Mouse (Mus musculus) kidney, postnatal 14 days (tissue): ENCODE results near the gene Caskin2.

Experiments
- DNase-seq: peaks from one replicate; pipeline ENCODE4 v3.0.0; 2022; ENCODE audit warnings: mixed read lengths

The Caskin2 gene

DNA sequence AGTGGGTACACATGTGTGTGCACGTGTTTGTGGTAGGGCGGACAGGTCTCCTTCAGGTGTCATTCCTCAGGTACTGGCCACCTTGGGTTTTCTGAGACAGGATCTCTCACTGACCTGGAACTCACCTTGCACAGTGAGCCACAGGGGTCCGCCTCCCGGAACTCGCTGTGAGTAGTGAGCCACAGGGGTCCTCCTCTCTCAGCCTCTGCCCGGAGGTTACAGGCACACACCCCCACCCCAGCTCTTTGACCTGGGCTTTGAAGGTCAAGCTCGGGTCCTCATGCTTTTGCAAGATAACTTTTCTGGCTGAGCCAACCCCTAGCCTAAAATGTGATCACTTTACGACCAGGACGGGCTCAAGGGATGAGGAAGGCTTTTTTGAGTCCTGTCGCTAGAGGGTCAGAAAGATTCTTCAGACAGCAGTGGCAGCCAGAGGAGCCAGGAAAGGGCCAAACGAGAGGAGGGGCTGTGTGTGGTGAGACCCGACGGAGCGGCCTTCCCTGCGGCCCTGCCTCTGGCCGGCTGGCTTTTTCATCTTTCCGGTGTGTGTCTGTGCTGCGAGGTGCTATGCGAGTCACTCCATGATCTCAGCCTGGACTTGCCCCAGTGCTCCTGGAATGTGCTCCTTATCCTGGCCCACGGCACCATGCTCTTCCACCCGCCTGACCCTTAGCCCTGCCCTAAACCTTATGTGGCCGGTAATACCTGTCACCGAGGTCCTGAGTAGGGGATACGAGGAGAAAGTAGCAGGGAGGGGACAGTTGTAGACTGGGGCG lies 17.3 kb upstream of the Caskin2 start:
- peak; percentile 62 for DNase-seq

DNA sequence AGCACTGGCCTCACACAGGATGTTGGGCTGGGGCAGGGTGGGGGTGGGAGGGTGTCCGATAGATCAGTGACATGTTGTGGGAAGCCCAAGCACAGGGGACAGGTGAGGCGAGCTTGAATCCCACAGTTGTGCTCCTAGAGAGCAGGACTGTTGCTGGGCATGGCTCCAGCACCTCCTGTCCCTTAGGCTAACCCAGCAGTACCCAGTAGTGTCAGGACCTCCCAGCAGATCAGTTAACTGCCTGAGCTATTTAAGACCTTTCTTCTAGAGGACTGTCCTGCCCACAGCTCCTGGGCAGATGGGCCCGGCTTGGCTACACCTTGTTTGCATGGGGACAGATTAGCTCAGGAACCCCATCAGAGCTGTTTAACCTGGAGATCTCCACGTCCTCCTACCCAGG lies 15.6 kb upstream of the Caskin2 start:
- DNase-seq = no peak

DNA sequence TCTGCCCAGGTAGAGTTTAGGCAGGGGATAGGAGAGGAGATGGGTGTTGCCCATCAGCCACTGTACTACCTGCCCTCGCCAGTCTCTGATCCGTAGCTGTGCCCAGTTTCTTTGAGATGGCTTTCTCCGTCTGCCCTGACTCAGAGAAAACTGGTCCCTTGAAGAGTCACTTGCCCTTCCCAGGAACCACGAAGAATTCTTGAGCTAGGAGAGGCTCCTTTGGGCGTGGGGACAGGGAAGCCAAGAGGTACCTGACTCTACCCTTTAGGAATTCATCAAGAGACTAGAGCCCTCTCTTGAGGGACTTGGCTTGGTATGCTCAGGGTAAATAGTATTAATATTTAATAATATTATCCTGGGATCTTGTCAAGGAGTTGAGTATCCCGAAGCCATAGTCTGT lies 14.2 kb upstream of the Caskin2 start:
- no peak for DNase-seq

DNA sequence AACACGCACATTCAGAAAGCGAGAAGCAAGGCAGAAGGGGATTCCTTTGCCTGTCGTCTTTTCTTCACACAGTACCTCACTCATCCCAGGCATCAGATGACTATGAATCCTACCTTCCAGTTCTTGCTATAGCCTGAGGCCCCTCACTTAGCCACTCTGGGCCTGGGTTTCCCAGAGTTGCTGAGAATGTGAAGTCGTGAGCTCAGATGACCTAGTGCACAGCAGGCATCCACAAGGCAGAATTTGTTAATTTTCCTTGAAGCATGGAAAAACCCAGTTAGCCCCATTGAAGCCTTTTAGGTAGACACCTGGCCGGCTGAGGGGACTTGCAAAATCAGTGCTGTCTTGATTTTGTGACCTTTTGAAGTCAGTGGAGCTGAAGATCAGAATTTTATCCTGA lies 13.0 kb upstream of the Caskin2 start:
- no peak for DNase-seq

DNA sequence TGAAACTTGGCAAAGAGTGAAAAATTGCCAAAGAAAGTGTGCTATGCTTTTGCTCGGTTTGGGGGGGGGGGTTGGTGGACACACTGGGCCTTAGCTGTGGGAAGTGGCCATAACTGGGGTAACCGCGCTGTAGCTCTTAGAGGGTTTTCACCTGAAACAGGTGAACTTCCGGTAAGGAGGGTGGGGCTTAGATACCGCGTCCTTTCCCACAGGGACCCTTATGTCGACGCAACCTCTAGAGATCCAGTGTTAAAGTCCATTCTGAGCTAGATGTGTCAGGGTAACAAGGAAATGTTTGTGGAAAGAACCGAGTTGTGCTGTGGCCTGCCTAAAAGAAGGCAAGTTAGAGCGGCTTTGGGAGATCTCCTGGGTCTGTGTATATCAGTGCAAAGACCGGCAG lies 11.4 kb upstream of the Caskin2 start:
- no peak for DNase-seq

DNA sequence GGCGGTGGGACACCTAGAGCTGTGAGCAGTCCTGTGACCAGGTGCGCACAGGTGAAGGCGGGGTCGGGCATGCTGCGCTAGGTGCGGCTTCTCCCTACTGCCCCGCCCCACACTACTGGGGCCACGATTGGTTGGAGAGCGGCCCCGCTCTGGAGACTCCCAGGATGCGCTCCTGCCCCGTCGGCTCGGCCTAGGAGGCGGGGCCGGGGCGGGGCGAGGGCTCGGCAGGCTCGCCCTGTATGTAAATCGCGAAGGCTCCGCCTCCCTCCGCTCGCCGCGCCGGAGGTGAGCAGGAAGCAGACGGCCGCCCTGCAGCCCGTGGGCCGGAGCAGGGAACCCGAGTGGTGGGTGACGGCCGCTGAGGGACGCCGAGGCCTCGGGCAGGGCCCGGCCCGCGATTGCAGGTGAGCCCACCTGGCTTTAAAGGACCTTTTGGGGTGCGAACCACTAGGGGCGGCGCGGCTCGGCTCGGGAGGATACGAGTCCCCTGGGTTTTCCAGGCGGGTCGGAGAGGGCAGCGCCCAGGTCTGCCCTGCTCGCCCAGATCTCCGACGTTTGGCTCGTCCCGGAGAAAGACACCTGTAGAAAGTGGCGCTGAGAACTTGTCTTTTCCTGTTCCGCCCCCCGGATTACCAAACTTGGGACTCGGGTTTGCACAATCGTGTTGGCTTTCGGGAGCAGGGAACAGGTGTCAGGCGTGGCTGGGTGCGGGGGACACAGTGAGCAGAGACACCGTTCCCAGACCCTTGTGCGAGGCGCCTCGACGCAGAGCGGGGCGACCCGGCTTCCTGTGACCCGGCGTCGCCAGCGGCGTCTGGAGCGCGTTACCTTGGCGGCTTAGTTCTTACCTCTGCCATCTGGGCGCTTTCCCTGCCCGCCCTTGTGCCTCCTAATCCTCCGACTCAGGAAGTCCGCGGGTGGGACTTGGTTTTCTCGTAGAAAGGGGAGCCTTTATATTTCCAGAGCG lies 10.6 kb upstream of the Caskin2 start, which contains the start of gene Llgl2:
Gene Llgl2 (plus strand): TSS at position 276 of the 967 bp plus-strand sequence.
- peak; percentile 97 for DNase-seq

DNA sequence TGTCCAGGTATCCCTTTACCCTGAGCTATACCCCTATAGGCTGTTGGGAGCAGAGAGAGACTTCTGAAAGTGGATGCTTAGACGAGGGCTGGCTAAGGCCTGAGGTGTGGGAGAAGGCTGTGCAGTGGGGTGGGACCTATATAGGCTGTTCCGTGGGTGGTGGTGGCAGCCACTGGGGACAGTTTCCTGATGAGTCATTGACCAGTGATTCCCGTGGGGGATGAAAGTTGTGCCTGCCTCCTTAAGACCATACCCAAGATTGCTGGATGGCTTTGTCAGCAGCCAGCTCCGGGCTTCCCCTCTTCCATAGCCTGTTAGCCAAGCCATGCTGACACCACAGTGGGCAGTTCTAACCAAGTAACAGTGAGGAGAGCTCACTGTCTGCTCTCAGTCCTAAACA lies 7.6 kb upstream of the Caskin2 start:
- DNase-seq = no peak

DNA sequence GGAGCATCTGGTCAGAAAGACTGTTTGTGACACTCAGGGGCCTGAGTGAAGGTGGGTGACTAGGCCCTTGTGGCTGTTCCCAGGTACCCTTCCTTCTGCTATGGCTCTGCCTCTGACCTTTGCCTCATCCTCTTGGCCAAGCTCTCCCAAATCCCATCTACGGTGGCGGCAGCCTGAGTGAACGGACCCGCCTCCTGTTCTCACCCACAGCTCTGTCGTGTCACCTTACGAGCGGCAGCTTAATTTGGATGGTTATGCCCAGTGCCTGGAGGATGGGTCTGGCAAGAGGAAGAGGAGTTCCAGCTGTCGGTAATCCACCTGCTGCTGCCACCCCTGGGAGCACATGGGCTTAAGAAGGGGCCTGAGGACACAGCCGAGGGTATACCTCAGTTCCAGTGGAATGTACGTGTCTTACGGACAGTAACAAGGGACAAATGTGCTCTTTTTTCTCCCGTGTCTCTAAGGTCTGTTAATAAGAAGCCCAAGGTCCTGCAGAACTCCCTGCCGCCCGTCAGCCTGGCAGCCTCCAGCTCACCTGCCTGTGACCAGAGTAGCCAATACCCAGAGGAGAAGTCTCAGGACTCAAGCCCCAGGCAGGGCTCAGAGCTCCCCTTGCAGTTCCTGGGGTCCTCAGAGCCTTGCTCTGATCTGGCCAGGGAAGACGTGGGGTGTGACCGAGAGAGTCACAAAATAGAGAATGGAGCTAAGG lies 6.6 kb upstream of the Caskin2 start:
- DNase-seq = no peak

DNA sequence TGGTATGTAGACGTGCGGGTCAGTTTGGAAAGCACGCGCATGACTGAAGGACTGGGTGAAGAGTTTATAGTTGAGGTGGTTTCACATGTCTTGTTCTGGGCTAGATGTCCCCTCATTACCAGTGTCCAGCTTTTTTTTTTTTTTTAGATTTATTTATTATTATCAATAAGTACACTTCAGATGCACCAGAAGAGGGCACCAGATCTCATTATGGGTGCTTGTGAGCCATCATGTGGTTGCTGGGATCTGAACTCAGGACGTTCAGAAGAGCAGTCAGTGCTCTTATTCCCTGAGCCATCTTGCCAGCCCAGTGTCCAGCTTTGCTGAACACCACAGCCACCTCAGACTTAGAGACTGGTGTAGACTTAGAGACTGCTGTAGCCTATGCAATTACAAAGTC lies 3.9 kb upstream of the Caskin2 start:
- DNase-seq = no peak

DNA sequence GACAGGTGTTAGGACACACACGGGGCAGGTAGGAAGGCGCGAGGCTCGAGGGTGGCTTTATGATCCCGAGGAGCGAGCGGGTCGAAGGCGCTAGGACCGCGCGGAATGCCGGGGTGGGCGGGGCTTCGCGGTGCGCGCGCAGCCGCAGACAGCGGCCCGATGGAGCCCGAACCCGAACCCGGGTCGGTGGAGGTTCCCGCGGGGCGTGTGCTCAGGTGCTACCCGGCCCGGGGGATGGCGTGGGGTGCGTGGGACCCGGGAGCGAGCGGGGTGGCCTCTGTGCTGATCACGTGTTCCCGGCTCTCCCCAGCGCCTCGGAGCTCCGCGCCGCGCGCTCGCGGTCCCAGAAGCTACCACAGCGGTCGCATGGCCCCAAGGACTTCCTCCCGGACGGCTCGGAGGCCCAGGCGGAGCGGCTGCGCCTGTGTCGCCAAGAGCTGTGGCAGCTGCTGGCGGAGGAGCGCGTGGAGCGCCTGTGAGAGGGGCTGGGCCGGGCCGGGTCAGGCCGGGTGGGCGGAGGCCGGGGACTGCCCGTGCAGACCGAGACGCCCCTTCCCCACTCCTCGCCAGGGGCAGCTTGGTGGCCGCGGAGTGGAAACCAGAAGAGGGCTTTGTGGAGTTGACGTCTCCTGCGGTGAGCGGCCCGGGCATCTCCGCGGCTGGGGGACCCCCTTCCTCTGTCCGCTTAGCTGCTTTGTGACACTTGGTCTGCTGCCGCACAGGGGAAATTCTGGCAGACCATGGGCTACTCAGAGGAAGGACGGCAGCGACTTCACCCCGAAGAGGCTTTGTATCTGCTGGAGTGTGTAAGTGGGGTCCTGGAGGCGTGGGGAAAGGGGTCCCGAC lies 1.4 kb upstream of the Caskin2 start, which contains the start of gene Tsen54:
Gene Tsen54 (plus strand): TSS at position 120 of the 846 bp plus-strand sequence.
- peak; percentile 93 for DNase-seq

DNA sequence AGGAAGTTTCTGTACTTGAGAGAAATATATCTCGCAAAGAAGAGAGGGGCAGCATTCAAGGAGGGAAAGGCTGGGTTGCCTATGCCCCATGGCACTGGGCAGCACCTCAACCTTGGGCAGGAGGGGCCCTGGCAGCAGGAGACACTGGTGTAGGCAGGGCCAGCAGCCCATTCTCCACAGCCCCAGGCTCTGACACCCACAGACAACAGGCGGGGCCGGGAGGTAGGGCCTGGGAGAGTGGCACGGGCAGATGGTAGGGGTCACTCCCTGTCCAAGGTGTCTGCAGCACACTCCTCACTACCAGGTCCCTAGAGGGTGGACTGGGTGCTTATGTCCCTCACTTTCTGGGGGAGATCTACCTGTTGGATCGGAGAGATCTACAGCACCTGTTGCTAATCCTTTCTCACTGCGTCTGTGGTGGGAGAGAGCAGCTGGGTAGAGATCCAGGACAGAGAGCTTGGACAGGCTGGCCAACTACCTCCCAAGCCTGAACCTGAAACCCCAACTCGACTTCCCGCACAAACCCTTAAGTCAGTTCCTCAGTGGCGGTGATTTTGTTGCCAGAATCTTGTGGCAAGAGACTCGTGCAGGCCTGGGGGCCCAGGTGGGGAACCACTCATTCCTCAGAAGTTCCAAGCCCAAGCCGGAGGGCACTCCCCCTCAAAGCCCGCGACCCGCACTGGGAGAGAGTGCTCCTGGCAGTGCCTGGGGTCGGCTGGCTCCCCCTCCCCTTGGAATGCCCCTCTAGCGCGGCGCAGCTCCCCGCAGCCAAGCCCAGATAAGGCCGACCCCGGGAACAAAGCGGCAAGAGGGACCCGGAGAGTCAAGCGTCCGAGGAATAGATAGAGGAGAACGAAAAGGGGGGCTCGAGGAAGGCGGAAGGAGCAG lies 662 bp downstream of the Caskin2 start:
- peak; percentile 53 for DNase-seq

DNA sequence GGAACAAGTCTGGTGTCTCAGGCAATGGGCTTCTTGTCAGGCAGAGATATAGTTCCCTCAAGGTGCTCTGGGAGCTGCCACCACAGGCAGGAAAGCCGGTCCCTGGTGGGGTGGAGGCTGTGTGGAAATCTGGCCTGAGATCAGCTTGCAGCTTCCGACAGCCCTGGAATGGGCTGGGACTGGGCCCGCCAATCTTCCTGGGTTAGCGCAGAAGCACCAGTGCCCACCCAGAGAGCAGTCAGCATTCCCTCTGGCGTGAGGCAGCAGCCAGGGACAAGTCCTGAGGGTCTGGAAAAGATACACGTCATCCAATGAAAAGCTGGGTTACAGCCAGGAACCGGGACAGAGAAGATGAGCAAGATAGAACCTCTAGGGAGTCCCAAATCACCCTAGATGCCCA lies 1.3 kb downstream of the Caskin2 start:
- DNase-seq = peak; percentile 76

DNA sequence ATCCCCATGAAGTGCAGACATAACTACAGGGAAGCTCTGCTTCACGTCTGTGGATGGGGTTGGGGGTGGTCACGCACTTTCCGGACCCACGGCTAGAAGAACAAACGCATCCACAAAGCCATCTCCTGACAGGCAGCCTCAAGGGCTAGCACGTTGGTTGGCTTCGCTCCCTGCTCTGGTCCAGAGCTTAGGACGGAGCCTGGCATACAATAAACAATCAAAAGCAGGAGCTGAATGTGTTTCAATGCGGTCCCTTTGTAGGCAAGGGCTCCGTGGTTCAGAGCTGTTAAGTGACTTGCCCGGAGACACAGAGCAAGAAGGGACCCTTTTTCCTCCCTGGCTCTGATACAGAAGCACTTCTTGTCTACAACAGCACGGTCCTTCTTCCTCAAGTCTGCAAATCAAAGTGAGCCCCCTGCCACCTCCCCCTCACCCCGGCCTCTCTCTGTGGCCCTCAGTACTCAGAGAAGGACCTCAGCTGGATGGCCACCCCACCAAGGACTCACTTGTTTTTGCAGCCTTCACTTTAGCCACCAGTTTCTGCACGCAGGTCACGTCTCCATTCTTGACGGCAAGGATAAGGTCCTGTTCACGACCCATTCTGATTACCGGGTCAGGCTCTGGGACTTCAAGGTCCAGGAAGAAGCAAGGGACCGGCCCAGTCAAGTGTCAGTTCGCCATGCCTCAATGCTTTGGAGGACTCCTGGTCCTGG lies 1.9 kb downstream of the Caskin2 start:
- no peak for DNase-seq

DNA sequence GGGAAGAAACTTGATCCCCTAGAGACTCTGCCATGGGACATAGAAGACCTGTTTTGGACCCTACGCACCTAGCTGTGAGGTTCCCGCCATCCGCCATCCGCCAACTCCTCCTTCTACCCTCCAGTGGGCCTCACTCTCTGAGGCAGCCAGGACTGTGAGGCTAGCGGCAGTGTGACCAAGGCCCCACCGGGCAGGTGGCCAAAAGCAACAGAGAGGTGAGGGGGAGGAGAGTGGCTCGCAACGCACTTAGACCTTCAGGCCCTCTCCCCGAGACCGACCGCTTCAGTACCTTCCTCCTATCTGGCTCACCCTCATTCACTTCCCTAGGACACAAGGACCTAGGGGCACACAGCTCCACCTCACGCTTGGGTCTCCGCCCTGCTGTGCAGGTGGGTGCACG lies 3.1 kb downstream of the Caskin2 start:
- peak; percentile 89 for DNase-seq

DNA sequence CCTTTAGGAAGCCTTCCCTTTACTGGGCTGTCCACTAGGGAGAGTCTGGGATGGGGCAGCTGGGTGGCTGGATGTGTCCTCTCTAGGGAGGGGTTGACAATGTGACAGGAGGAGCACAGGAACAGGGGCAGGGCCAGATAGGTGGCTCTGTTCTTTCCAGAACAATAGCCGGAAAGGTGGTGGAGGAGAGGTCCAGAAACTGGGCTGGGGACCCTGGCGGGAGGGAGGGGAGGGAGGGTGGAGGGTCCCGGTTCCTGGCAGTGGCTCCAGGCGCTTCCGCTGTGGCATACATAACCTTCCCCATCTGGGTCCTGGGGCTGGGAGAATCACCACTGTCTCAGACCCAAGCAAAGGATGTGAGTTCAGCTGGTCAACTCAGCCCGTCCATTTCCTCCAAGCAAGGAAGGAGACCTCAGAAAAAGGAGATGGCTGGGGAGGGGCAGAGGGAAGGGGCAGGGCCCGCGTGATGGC lies 4.1 kb downstream of the Caskin2 start:
- DNase-seq = peak; percentile 79

DNA sequence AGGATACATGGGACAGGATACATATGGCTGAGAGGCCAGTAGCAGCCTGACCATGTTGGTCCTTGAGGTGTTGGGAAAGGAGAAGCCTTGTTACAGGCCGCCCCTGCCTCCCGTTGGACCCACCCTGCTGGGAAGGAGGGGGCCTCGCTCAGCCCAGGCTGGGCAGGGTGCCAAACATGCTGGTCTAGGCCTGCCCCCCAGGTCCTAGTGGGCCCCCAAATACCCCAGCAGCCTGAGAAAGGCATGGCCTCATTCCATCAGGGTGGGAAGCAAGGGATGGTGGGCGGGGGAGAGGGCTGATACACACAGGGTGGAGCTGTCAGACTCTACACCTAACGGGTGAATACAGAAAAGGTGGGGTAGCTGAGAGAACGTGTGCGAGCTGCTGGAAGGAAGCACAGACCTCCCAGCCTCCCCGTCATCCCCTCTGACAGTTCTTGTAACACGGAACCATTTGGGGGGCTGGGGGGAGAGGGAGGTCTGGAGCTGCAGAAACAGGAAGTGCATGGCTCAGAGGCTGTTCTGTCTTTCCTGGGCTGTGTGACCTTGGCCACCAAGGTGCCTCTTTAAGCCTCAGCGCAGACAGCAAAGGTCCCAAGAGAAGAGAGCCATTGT lies 4.6 kb downstream of the Caskin2 start:
- DNase-seq = peak; percentile 78

DNA sequence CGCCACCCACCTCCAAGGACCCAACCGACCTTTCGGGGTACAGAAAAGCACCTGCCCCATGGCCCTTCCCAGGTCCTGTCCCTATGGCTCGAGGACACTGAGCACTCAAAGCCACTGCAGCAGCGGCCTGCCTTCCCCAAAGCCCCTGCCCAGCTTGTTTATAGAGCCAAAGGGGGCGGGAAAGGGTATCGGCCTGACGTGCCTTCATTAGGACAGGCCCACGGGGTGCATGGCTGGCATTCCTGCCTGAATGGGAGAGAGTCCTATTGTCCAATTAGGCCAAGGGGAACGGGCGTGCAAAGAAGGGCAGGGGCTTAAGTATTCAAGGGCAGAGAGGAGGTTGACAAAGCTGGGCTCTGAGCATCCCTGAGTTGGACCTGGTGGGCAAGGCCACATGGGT lies 5.5 kb downstream of the Caskin2 start:
- DNase-seq = no peak

DNA sequence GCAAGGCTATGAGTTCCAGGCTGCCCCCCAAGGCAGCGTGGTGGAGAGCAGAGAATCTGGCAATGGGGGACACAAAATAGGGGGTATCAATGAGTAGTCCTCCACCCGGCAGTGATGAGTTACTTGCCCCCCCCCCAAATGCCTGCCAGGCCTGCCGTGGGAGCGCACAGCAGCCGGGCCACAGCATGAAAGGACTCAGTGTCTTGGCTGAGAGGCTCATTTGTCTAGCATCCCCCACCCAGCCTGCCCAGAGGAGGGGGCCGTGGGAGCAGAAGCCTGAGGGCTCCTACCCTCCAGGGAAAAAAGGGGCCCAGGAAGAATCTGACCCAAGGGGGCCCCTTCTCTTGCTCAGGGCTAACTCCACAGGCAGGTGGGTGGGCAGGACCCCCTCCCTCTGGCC lies 6.1 kb downstream of the Caskin2 start:
- DNase-seq = no peak

DNA sequence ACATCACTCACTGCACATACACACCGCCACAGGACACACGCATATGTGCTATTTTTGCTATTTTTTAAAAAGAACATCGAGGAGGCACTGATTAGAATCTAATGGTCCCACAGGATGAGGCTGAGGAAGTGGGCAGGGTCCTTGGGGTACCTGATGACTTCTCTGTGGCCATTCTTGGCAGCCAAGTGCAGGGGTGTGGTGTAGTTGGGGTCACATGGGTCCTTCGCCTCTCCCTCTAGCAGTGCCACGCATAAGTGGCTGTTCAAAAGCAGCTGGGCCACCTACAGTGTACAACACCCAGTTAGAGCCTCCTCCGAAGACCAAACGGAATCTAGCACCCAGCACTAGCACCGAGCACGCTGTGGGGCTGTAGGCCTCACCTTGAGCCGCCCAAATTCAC lies 7.3 kb downstream of the Caskin2 start:
- no peak for DNase-seq

DNA sequence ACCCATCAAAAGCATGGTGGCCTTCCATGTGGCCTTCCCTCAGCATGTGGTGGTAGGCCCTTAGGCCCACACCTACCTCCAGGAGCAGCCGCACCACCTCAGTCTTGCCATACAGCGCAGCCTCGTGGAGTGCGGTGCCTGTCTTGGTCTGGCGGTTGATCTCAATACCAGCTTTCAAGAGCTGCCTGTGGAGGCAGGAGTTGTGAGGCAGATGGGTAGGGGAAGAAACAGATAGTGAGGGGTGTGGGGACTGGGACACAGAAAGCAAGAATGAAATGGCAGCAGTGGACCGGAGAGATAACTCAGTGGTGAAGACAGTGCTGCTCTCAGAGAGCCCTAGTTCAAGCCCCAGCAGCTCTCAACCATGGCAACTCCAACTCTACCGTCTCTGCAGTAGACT lies 8.4 kb downstream of the Caskin2 start:
- DNase-seq = no peak
